Mouse (Mus musculus): ENCODE measurements around the gene Gys2.

DNA sequence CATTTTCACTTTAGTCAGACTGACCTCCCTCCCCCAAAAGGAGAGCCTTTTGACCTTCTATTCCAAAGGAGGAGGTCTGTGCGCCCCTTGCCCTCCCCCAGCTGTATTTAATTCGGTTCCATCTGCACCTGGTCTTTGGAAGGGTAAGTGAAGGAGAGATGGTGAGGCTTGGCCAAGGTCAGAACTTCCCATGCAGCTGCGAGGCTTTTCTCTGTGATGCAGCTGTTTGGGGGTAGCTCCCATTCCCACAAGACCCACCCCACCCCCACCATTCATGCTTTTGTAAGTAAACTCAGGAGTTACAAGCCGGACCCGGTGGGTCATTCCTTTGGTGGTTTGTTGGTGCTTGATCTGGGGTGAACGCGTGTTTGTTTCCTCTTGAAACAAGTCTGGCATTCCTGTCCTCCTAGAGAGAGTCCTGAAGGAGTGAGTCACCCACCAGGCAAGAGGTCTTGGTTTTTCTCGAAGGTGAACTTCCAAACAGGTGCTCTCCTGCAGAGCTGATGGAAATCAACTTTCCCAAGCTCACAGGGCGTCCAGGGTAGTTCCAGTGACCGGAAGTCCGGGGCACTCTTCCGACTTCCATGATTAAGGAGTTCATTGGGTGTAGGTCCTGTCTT lies 38.7 kb upstream of the Gys2 start:
- TF ChIP-seq POLR2A (IDR thresholded peaks at IDR 0.05; ENCODE audit: borderline replicate concordance, control insufficient read depth, low read depth, low read length): no peak
- no peak for TF ChIP-seq CTCF (IDR thresholded peaks at IDR 0.05; ENCODE audit: control insufficient read depth, insufficient read depth, low read length)

Data from bone marrow, adult 2 months (tissue).